Mouse (Mus musculus): ENCODE measurements around the gene Flii. TPM values are rescaled to one million over a fixed set of nuclear protein-coding genes. Genes with fewer than 3 reads are reported as not detected.

Flii gene
- total and polyA plus RNA-seq, 3 experiments = 49.5 to 112 (median 88.6) TPM

- H3K4me1 ChIP-seq (ENCODE audit: control insufficient read depth in 1 of 2, insufficient read depth in 2 of 2) = peaks cover 12 to 58% of the 10 kb centered on the region in 2 experiments
- H3K27ac ChIP-seq (ENCODE audit: insufficient read depth, low read depth) = peak overlapping the region; percentile 20; the same call in 1 of the 2 replicates
Measured at GRCm38 (mm10) chr11:60774158-60774689, 47.2 kb upstream of the Flii start.

GRCm38 (mm10) chr11:60772161-60772560 lies 45.1 kb upstream of the Flii start:
- no peak overlapping the region for H3K9ac ChIP-seq (ENCODE audit: insufficient read depth, low read depth)
- H3K9me3 ChIP-seq (replicated peaks; ENCODE audit: low read length) = no peaks in the 10 kb centered on the region
- H3K4me3 ChIP-seq (replicated peaks in 1 of 3; ENCODE audit: low read depth in 2 of 3, low read length in 2 of 3, poor library complexity in 1 of 3) = no peak overlapping the region
- H3K36me3 ChIP-seq (replicated peaks in 1 of 2; ENCODE audit: control insufficient read depth in 1 of 2, insufficient read depth in 1 of 2, low read length in 1 of 2) = peaks cover 0 to 11% of the 10 kb centered on the region in 2 experiments
- no peaks in the 10 kb centered on the region for H3K27me3 ChIP-seq (replicated peaks)
- no peak for DNase-seq (ENCODE audit: extremely low read depth)
- H3K4me1 ChIP-seq (ENCODE audit: control insufficient read depth in 1 of 2, insufficient read depth in 2 of 2) = peaks cover 14 to 65% of the 10 kb centered on the region in 2 experiments
- H3K4me2 ChIP-seq (ENCODE audit: insufficient read depth, low read depth, poor library complexity, severe bottlenecking) = no peak overlapping the region
- H3K27ac ChIP-seq (ENCODE audit: insufficient read depth, low read depth) = no peak overlapping the region
- peaks cover 81% of the 10 kb centered on the region for H3K79me2 ChIP-seq (replicated peaks; ENCODE audit: control insufficient read depth, extremely low read depth, insufficient read depth, poor library complexity, severe bottlenecking)
- dilution Hi-C loops (cut with MboI; ENCODE audit: extremely low pct_ligation_motif_present, extremely low pct_unique_long_range_greater_than_20kb, low sequenced_read_pairs) (no loop called here), in situ Hi-C loops (cut with MboI; ENCODE audit: low pct_ligation_motif_present, low pct_unique_long_range_greater_than_20kb, low sequenced_read_pairs) (no loop called here)
- TF ChIP-seq JUN (IDR thresholded peaks at IDR 0.05; ENCODE audit: insufficient read depth, low read depth, low read length) (no peak), HCFC1 (IDR thresholded peaks at IDR 0.05; ENCODE audit: low read depth, low read length) (no peak), RAD21 (IDR thresholded peaks at IDR 0.05; ENCODE audit: low read depth, low read length) (peak; percentile 26), CTCF (conservative IDR thresholded peaks at IDR 0.05 in 1 of 2, IDR thresholded peaks at IDR 0.05 in 1 of 2; ENCODE audit: low read depth in 2 of 2, low read length in 2 of 2) (peak in 1 of 2 experiments; percentile 48; a peak in 2 of 4 replicates), BHLHE40 (IDR thresholded peaks at IDR 0.05; ENCODE audit: low read depth, low read length) (no peak), E2F4 (IDR thresholded peaks at IDR 0.05; ENCODE audit: insufficient replicate concordance, low read depth, low read length) (no peak), USF2 (conservative IDR thresholded peaks at IDR 0.05; ENCODE audit: low read depth, low read length) (no peak), JUND (conservative IDR thresholded peaks at IDR 0.05; ENCODE audit: low read depth, low read length) (no peak), TCF12 (IDR thresholded peaks at IDR 0.05; ENCODE audit: low read depth, low read length) (no peak), MAX (IDR thresholded peaks at IDR 0.05; ENCODE audit: low read length) (no peak), MYC (IDR thresholded peaks at IDR 0.05; ENCODE audit: low read depth, low read length) (0 out of 2 replicates have a peak, but pooled peaks have one; percentile 59), EP300 (IDR thresholded peaks at IDR 0.05; ENCODE audit: low read length) (no peak)

More at GRCm38 (mm10) chr11:60774158-60774689, 47.2 kb upstream of the Flii start:
- no peaks in the 10 kb centered on the region for H3K9me3 ChIP-seq (replicated peaks; ENCODE audit: low read length)
- in situ Hi-C loops (cut with MboI; ENCODE audit: low pct_ligation_motif_present, low pct_unique_long_range_greater_than_20kb, low sequenced_read_pairs) = no loop called here
- dilution Hi-C loops (cut with MboI; ENCODE audit: extremely low pct_ligation_motif_present, extremely low pct_unique_long_range_greater_than_20kb, low sequenced_read_pairs) = no loop called here
- H3K9ac ChIP-seq (ENCODE audit: insufficient read depth, low read depth) = peak overlapping the region; percentile 89
- TF ChIP-seq POLR2AphosphoS2 (IDR thresholded peaks at IDR 0.05; ENCODE audit: low read depth, low read length) (no peak), ZNF384 (IDR thresholded peaks at IDR 0.05; ENCODE audit: low read depth, low read length) (no peak), USF2 (conservative IDR thresholded peaks at IDR 0.05; ENCODE audit: low read depth, low read length) (no peak), MAFK (IDR thresholded peaks at IDR 0.05; ENCODE audit: insufficient replicate concordance, low read length) (no peak), BHLHE40 (IDR thresholded peaks at IDR 0.05; ENCODE audit: low read depth, low read length) (peak; percentile 56), MAZ (IDR thresholded peaks at IDR 0.05; ENCODE audit: low read depth, low read length) (no peak), ZC3H11A (IDR thresholded peaks at IDR 0.05; ENCODE audit: low read depth, low read length) (no peak), ETS1 (conservative IDR thresholded peaks at IDR 0.05; ENCODE audit: low read depth, low read length) (no peak; the same call in 1 of the 2 replicates), EP300 (IDR thresholded peaks at IDR 0.05; ENCODE audit: low read length) (0 out of 2 replicates have a peak, but pooled peaks have one; percentile 9), RCOR1 (conservative IDR thresholded peaks at IDR 0.05; ENCODE audit: low read depth, low read length) (0 out of 2 replicates have a peak, but pooled peaks have one; percentile 52), ZKSCAN1 (IDR thresholded peaks at IDR 0.05; ENCODE audit: borderline replicate concordance, low read depth, low read length) (no peak), USF1 (IDR thresholded peaks at IDR 0.05; ENCODE audit: low read depth, low read length) (no peak), ZMIZ1 (IDR thresholded peaks at IDR 0.05; ENCODE audit: low read depth, low read length) (no peak), CHD1 (IDR thresholded peaks at IDR 0.05; ENCODE audit: low read depth, low read length) (peak; percentile 88), KAT2A (IDR thresholded peaks at IDR 0.05; ENCODE audit: insufficient replicate concordance, low read length) (0 out of 2 replicates have a peak, but pooled peaks have one; percentile 11), MEF2A (IDR thresholded peaks at IDR 0.05; ENCODE audit: borderline replicate concordance, low read depth, low read length) (no peak), MAX (IDR thresholded peaks at IDR 0.05; ENCODE audit: low read length) (0 out of 2 replicates have a peak, but pooled peaks have one; percentile 52), RAD21 (IDR thresholded peaks at IDR 0.05; ENCODE audit: low read depth, low read length) (no peak), E2F4 (IDR thresholded peaks at IDR 0.05; ENCODE audit: insufficient replicate concordance, low read depth, low read length) (no peak), UBTF (IDR thresholded peaks at IDR 0.05; ENCODE audit: low read depth, low read length) (no peak), ELF1 (IDR thresholded peaks at IDR 0.05; ENCODE audit: low read depth, low read length) (no peak; the same call in 1 of the 2 replicates), JUN (IDR thresholded peaks at IDR 0.05; ENCODE audit: insufficient read depth, low read depth, low read length) (no peak), MXI1 (IDR thresholded peaks at IDR 0.05; ENCODE audit: low read depth, low read length) (peak; percentile 53; the same call in 1 of the 2 replicates), TBP (conservative IDR thresholded peaks at IDR 0.05; ENCODE audit: low read depth, low read length) (no peak), JUND (conservative IDR thresholded peaks at IDR 0.05; ENCODE audit: low read depth, low read length) (no peak), SIN3A (IDR thresholded peaks at IDR 0.05; ENCODE audit: low read length) (peak; percentile 68), NELFE (IDR thresholded peaks at IDR 0.05; ENCODE audit: low read depth, low read length) (no peak), PAX5 (IDR thresholded peaks at IDR 0.05; ENCODE audit: low read length) (no peak), NRF1 (IDR thresholded peaks at IDR 0.05; ENCODE audit: low read depth, low read length) (no peak), TCF12 (IDR thresholded peaks at IDR 0.05; ENCODE audit: low read depth, low read length) (0 out of 2 replicates have a peak, but pooled peaks have one; percentile 6), IRF4 (IDR thresholded peaks at IDR 0.05; ENCODE audit: low read depth, low read length) (0 out of 2 replicates have a peak, but pooled peaks have one; percentile 21), MYC (IDR thresholded peaks at IDR 0.05; ENCODE audit: low read depth, low read length) (no peak; the same call in 1 of the 2 replicates), POLR2A (IDR thresholded peaks at IDR 0.05; ENCODE audit: low read depth, low read length) (no peak; the same call in 1 of the 2 replicates), HCFC1 (IDR thresholded peaks at IDR 0.05; ENCODE audit: low read depth, low read length) (no peak), CHD2 (IDR thresholded peaks at IDR 0.05; ENCODE audit: low read length) (no peak), CTCF (conservative IDR thresholded peaks at IDR 0.05 in 1 of 2, IDR thresholded peaks at IDR 0.05 in 1 of 2; ENCODE audit: low read depth in 2 of 2, low read length in 2 of 2) (no peak), SMC3 (IDR thresholded peaks at IDR 0.05; ENCODE audit: low read depth, low read length) (no peak), GABPA (IDR thresholded peaks at IDR 0.05; ENCODE audit: insufficient replicate concordance, low read depth, low read length) (no peak)
- peaks cover 80% of the 10 kb centered on the region for H3K79me2 ChIP-seq (replicated peaks; ENCODE audit: control insufficient read depth, extremely low read depth, insufficient read depth, poor library complexity, severe bottlenecking)
- peaks cover 6 to 12% of the 10 kb centered on the region in 2 experiments for H3K36me3 ChIP-seq (replicated peaks in 1 of 2; ENCODE audit: control insufficient read depth in 1 of 2, insufficient read depth in 1 of 2, low read length in 1 of 2)
- H3K4me3 ChIP-seq (replicated peaks in 1 of 3; ENCODE audit: low read depth in 2 of 3, low read length in 2 of 3, poor library complexity in 1 of 3) = peak overlapping the region in 1 of 3 experiments; percentile 9
- no peak for DNase-seq (ENCODE audit: extremely low read depth)
- peak overlapping the region; percentile 60 for H3K4me2 ChIP-seq (ENCODE audit: insufficient read depth, low read depth, poor library complexity, severe bottlenecking)
- no peaks in the 10 kb centered on the region for H3K27me3 ChIP-seq (replicated peaks)
